Mouse (Mus musculus): Measurements from ENCODE around the gene Wscd2.

Gene Wscd2

GRCm38 (mm10) chr5:113538826-113539225 is 48.7 kb downstream of the Wscd2 start:
- in situ Hi-C loops (cut with MboI, MseI): loop anchor here (5.0 kb wide), 2 partner anchors 42 to 67 kb away; no protein-coding TSS in a partner anchor

- in situ Hi-C loops (cut with MboI, MseI): loop anchor here (5.0 kb wide), 2 partner anchors 42 to 67 kb away; no protein-coding TSS in a partner anchor
These were observed 49.3 kb downstream of the Wscd2 start for GRCm38 (mm10) chr5:113539438-113539837.

GRCm38 (mm10) chr5:113539858-113540257 is 49.7 kb downstream of the Wscd2 start:
- in situ Hi-C loops (cut with MboI, MseI): loop anchor here (5.0 kb wide), 2 partner anchors 43 to 68 kb away; no protein-coding TSS in a partner anchor

GRCm38 (mm10) chr5:113541196-113541595 is 51.1 kb downstream of the Wscd2 start:
- in situ Hi-C loops (cut with MboI, MseI): no loop called here

- in situ Hi-C loops (cut with MboI, MseI): no loop called here
These were observed 52.8 kb downstream of the Wscd2 start for GRCm38 (mm10) chr5:113542885-113543476.

- in situ Hi-C loops (cut with MboI, MseI): no loop called here
These were observed 58.0 kb downstream of the Wscd2 start for GRCm38 (mm10) chr5:113547949-113548700.

GRCm38 (mm10) chr5:113550249-113550648 is 60.1 kb downstream of the Wscd2 start:
- in situ Hi-C loops (cut with MboI, MseI): no loop called here

- in situ Hi-C loops (cut with MboI, MseI): no loop called here
These were observed 60.6 kb downstream of the Wscd2 start for GRCm38 (mm10) chr5:113550759-113551158.

- in situ Hi-C loops (cut with MboI, MseI): no loop called here
These were observed 63.3 kb downstream of the Wscd2 start for GRCm38 (mm10) chr5:113553402-113553897.

- in situ Hi-C loops (cut with MboI, MseI): no loop called here
These were observed 64.0 kb downstream of the Wscd2 start for GRCm38 (mm10) chr5:113554095-113554494.

GRCm38 (mm10) chr5:113554571-113554970 is 64.4 kb downstream of the Wscd2 start:
- in situ Hi-C loops (cut with MboI, MseI): no loop called here

- in situ Hi-C loops (cut with MboI, MseI): no loop called here
These were observed 65.6 kb downstream of the Wscd2 start for GRCm38 (mm10) chr5:113555684-113556083.

GRCm38 (mm10) chr5:113558065-113558464 is 67.9 kb downstream of the Wscd2 start:
- in situ Hi-C loops (cut with MboI, MseI): no loop called here

GRCm38 (mm10) chr5:113559627-113560026 is 69.5 kb downstream of the Wscd2 start:
- in situ Hi-C loops (cut with MboI, MseI): no loop called here

- in situ Hi-C loops (cut with MboI, MseI): no loop called here
These were observed 74.3 kb downstream of the Wscd2 start for GRCm38 (mm10) chr5:113564463-113564862.

- in situ Hi-C loops (cut with MboI, MseI): loop anchor here (5.0 kb wide), 1 partner anchor 142 kb away; no protein-coding TSS in a partner anchor
These were observed 75.1 kb downstream of the Wscd2 start for GRCm38 (mm10) chr5:113565101-113565854.

GRCm38 (mm10) chr5:113565858-113566257 is 75.7 kb downstream of the Wscd2 start:
- in situ Hi-C loops (cut with MboI, MseI): loop anchor here (5.0 kb wide), 1 partner anchor 141 kb away; no protein-coding TSS in a partner anchor

GRCm38 (mm10) chr5:113570056-113570717 is 80.1 kb downstream of the Wscd2 start:
- in situ Hi-C loops (cut with MboI, MseI): no loop called here

GRCm38 (mm10) chr5:113577555-113577954 is 87.4 kb downstream of the Wscd2 start:
- in situ Hi-C loops (cut with MboI, MseI): loop anchor here (5.0 kb wide), 1 partner anchor 150 kb away; no protein-coding TSS in a partner anchor

- in situ Hi-C loops (cut with MboI, MseI): loop anchor here (5.0 kb wide), 1 partner anchor 149 kb away; no protein-coding TSS in a partner anchor
These were observed 88.3 kb downstream of the Wscd2 start for GRCm38 (mm10) chr5:113578428-113578827.

- in situ Hi-C loops (cut with MboI, MseI): loop anchor here (5.0 kb wide), 1 partner anchor 148 kb away; no protein-coding TSS in a partner anchor
These were observed 89.0 kb downstream of the Wscd2 start for GRCm38 (mm10) chr5:113579128-113579527.

Measured in T-helper 1 cell (primary cell).